Mouse (Mus musculus): ENCODE results near the gene Pofut1.

DNA sequence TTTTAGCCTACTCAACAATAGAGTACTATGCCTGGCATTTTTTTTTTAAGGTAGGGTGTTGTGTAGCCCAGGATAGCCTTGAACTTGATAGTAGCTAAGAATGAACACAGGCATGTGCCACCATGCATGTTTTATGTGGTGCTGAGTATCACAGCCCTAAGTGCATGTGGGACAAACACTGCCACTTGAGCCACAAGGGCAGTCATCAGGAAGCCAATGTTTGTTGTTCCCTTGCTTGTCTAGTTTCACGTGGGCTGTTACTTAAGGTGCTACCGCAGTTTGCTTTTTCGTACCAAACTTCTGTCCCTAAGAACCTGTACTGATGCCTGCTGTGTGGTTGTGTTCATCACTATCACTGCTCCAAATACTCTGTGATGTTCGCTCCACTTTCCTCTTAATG lies 77.1 kb downstream of the Pofut1 start:
- no peak for TF ChIP-seq EP300 (IDR thresholded peaks at IDR 0.05; ENCODE audit: insufficient read depth, low read depth, low read length)
- no peak for TF ChIP-seq CTCF (IDR thresholded peaks at IDR 0.05)
